Mouse (Mus musculus) thymus, postnatal 10 days (tissue): ENCODE results near the gene Sema3f.

ENCODE experiments used
- DNase-seq, 2 experiments: peaks; one replicate each; pipeline ENCODE4 v3.0.0; 2021; ENCODE audit warnings: low spot score in 2 of 2

Gene Sema3f

DNA sequence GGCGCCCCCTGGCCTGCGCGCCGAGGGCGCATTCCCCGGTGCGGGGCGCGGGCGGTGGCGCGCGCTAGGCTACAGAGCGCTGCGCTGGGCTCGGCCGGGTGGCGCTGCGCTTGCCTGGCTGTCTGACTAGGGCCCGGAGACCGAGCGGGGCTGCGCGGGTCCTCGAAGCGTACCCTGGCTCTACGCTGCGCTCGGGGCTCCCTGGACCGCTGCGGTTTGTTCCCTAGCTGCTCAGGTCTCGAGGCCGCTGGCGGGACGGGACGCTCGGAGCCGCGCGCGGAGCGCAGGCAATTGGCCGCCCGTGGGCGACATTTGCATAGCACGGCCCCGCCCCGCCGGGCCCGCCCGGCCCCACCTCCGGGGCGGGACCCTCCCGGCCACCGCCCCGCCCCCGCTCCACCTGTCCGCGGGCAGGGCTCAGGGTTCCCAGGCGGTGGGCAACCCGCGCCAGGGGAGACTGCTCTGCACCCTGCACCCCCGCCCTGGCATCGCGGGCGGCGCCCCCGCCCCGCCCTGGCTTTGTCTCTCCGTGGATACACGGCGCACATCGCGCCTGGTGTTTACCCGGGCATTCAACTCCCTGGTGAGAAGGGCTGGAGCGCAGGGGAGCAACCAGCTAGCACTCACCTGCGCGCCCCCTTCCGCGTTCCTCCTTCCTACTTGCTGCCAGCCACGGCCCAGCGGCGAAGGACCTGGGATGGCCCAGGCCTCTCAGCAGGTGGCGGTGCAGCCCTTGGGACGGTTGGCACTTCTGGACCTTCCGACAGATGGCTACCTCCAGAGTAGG is at the start of gene Sema3f:
Gene Sema3f (minus strand): TSS at position 779 of the 787 bp plus-strand sequence.
- peak; percentile 72 to 82 for DNase-seq

DNA sequence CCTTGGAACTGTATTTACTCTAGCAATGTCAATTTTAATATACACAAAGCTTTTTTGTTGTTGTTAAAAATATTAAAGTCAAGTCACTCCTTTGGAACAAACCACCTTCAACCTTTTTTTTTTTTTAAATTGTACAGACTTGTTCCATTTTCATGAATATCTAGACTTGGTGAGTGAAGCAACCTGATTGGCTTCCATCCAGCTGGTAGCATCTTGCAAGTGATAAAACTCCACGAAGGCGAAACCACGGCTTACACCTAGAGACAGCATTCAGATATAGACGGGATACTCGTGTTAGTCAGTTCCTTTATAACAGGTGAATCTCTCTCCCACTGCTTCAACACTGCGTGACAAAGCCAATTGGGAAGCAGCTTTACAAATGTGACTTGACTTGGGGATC is 49.3 kb upstream of the Sema3f start:
- no peak for DNase-seq

DNA sequence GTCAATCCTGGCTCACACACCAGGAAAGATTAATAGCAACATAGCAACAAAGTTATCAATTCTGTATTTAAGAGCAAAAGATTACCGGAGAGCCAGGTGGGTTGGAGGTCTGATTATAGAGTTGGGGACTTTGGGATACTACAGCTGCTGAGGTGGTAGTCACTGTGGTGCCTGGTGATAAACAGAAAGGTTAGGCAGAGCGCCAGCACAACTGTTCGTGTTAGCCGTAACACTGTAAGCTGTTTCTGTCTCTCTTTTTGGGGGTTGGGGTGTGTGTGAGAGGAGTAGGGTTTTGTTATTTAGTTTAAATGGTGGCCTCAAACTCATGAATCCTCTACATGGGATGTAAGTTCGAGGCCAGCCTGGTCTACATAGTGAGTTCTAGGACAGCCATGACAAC is 40.1 kb upstream of the Sema3f start:
- no peak for DNase-seq

DNA sequence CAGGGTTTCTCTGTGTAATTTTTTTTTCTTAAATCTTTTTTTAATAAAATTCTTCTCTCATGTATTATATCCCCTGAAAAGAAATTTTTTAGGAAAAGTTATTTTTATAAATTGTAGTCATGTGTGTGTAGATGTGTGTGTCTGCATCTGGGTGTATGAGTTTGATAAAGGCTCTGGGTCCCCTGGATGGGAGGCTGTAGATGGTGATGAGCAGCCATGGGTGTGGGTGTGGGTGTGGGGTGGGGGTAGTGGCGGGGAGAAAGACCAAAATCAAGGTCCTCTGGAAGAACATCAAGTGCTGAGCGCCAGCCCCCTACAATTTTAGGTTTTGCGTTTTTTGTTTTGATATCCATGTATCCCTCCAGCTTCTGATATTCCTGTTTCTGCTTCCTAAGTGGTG is 37.8 kb upstream of the Sema3f start:
- no peak for DNase-seq

DNA sequence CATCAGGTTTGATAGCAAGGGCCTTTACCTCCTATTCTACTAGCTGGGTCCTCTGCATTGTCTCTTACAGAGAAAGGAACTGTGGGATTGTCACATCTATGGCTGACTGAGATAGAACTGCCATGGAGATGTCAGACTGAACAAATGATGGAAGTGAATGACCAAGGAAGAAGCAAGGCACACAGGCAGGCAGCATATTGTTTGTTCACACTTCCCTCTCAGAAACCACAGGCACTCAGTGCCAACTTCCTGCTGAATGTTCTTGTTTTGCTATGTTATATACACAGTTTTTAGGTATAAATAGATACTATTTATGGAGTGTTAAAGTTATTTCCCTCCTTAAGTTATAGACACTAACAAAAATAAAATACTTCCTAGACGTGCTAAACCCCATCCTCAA is 37.0 kb upstream of the Sema3f start:
- no peak for DNase-seq

DNA sequence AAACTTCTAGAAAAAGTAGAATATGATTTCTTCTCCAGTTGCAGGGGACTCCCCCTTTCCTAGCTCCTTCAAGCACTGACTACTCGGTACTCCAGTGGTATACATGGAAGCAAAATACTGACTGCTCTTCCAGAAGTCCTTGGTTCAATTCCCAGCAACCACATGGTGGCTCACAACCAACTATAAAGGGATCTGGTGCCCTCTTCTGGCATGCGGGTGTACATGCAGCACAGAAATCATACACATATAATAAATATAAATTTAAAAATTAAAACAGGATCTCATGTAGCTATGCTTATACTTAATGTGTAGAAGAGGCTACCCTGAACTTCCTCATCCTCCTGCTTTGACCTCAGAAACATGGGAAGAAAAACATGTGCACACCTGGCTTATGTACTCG is 36.4 kb upstream of the Sema3f start:
- no peak for DNase-seq

DNA sequence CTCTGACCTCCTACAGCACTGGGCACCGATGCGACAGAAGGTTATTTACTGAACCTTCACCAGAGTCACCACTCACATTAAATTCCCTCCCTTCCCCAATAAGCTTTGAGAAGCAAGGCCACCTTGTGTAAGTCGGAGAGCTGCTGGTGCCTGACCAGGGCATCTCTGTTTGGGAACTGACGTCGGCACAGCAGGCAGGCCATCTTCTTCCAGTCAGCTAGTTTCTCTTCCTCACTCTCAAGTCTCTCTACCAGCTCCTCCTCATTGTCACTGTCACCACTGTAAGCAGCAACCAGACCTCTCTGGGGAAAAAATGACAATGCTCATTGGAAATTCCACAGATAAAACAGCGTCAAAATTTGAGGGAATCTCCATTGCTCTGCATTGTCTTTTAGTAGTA is 33.8 kb upstream of the Sema3f start:
- no peak for DNase-seq

DNA sequence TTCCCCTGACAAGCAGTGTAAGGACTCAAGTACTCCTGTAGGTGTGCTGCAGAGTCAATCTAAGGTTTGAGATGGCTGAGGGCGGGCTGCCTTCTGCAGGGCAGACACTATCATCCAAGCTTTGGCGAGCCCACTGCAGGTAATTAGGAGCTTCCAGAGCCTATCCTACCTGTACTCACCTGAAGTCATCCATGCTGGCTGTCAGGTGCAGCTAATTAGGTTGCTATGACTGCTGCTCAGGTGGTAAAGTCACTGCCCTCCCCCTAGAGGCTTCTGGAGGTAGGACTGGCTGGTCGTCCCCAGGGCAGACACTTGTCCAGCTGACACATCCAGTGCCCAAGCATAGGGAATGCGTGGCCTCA is 28.5 kb upstream of the Sema3f start:
- DNase-seq, result peak in 1 of 2 experiments; percentile 19

DNA sequence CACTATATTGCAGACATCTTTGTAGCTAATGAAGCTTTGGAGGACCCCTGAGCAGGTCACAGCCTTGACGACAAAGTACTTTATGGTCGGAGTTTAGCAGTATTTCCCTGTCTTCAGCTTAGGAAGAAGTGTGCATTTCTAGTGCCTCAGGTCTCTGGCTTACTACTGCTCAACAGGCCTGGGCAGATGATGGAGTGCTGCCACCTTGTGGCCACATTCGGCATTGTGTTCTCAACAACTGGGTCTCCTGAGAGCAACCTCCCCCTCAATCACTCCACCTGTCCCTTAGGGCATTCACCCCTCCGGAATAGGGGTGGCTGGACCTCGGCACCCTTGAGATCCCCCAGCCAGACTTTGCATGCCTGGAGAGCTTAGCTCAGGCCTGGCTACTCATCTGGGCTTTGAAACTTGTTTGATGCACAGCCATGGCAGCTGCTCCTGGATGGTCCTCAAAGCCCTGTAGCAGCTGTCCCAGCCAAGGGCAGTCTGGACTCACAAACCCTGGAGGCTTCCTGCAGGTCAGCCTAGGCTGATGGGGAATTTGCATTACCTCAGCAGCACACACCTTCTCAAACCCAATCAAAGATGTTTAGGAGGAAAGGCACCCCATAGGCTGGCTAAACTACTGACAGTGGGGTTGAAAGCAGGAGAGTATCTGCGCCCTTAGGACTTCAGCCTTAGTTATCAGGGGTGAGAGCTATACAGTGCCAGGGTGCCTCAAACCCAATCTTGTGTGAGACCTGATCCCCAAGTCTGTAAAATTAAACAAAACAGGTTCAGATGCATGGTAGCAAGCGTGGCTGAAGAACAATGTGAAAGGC is 28.0 kb upstream of the Sema3f start:
- DNase-seq, result peak; percentile 79 to 91

DNA sequence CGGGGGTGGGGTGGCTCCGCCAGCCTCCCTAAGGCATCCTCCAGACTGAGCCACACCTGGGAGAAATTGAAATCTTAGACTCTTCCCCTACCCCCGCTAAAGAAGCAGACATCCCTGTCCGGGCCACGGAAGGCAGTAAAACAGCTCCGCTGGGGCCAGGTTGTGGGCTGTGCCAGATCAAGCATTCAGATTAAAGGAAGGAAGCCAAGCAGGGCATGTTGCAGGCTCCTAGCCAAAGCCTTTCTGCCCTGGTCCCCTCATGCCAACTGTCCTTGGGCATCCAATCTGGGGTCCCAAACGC is 25.9 kb upstream of the Sema3f start:
- DNase-seq, result peak; percentile 50 to 59

DNA sequence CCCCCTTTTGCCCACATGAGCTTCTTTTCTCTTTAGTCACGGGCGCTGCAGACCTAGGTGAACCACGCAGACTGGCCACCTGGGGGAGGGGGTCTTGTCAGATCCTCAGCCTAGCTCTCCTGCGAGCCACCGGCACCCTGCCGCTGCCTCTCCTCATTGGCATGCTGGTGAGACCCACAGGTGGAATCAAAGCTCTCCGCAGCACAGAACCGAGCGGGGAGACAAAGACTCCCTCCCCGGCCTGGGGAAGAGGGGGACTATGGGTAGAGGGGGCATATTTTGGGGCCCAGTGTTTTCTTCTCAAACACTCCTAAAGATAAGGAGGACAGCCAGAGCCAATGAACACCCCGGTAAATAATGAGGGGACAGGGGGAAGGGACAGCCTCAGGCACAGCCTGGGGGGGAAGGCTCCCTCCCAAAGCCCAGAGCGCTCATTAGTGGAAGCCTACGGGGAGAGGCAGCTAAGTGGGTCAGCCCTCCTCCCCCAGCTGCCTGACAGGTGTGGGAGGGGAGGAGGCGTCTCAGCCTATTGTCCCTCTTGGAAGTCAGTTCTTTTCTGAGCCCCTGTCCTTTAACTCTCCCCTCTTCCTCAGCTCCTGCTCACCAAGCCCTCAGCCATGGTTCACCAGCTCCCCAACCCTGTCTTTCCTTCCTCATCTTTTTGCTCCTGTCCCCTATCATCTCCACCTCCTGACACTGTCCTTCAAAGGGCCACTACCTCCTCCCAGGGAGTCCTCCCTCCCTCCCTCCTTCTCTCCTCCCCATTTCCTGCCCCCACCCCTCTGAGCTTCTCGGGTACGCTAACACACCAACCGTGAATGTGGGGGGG is 25.3 kb upstream of the Sema3f start:
- DNase-seq, result peak; percentile 60 to 64

DNA sequence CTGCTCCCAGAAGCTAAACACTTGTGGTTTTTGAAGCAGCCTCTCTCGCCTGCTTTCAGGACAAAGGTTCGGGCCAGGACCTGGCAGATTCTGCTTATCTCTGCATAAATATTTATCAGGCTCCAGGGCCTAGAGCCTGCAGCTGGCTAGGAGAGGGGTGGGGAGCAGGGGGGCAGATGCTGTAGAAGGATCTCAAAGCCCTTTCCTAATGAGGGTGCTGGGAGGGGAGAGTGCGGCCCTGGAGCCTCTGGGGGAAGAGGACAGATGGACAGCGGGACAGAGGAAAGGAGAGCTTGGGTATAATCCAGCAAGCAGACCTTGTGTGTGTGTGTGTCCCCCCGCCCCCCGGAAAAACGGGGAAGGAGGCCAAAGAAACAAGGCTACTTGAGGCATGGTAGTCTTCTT is 24.3 kb upstream of the Sema3f start:
- no peak for DNase-seq

DNA sequence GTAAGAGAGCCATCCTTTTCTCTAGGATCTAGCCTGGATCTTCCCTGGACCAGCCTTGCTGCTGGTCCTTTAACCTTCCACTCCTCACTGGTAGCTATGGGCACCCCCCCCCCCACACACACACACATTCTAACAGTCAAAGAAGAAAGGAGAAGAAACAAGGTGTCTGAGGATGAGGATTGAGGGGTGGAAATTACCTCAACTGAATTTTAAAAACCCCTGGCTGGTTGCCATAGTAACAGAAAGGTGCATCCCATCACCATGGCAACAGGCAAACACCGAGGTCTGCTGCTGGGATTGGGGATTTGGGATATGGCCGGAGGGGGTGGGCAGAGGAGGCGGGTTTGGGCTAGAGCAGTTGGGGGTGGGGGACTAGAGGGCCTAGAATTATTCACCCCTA is 19.4 kb upstream of the Sema3f start:
- DNase-seq, result no peak

DNA sequence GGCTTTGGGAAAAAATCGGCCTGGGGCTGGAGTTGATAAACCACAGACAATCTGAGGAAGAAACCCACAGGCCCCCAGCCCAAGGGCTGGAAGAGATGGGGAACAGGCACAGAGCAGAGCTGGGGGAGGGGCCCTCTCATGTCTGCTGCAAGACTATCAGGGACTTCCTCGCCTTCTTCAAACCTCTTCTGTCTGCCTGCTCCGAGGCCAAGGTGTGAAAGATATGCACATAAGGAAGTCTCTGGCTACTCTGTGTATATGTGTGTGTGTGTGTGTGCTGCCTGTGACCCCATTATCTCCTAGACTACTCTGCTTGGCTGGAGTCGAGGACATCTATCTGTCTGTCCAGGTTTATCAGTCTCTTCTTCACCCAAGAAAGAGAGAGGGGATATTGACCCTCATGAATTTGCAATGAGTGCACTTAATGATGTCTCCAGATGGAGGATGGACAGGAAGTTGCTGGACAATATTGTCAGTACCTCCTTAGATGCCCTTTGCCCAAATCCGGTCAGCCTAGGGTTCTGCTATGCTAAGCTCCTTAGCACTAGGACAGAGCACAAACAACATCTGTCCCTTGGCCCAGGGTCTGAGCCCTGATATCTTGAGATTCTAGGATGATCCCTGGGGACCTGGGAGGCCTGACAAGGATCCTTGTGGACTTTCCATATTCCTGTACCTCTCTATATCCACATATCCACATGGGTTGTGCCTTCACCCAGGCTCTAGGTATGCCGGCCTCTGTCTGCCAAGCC is 18.8 kb upstream of the Sema3f start:
- no peak for DNase-seq

DNA sequence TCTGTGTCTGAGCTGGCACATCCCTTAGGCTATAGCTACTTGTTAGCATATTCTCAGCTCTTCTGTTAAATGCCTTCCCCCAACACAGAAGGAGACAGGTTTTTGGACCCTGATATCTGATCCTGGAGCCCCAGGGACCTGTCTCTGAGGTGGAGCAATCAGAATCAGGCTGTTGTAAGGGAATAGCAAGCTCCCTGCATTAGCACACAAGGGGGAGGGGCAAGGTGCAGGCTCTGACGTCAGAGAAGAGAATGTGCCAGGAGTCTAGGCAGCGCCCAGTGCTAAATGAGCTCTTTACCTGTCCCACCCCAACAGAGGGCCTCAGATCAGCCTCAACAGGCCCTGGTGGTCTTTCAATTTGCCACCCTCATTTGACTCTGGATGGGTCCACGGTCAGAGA is 16.8 kb upstream of the Sema3f start:
- DNase-seq, result no peak

DNA sequence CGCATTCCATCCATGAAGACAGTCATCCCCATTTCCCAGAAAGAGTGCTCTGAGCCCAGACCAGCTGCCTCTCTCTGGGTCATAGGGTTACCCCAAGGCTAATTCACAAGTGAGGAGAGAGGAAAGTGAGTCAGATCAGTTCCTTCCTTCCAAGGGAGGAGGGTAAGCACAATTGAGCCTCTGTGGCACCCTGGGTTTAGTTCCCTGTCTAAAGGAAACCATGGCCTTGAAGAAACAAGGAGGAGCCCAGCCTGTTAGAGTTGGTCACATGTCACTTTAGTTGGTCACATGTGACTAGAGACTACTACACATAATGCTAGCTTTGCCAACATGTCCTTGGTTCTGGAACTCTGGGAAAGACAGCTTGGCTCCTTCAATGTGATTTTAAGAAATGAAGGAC is 14.5 kb upstream of the Sema3f start:
- no peak for DNase-seq

DNA sequence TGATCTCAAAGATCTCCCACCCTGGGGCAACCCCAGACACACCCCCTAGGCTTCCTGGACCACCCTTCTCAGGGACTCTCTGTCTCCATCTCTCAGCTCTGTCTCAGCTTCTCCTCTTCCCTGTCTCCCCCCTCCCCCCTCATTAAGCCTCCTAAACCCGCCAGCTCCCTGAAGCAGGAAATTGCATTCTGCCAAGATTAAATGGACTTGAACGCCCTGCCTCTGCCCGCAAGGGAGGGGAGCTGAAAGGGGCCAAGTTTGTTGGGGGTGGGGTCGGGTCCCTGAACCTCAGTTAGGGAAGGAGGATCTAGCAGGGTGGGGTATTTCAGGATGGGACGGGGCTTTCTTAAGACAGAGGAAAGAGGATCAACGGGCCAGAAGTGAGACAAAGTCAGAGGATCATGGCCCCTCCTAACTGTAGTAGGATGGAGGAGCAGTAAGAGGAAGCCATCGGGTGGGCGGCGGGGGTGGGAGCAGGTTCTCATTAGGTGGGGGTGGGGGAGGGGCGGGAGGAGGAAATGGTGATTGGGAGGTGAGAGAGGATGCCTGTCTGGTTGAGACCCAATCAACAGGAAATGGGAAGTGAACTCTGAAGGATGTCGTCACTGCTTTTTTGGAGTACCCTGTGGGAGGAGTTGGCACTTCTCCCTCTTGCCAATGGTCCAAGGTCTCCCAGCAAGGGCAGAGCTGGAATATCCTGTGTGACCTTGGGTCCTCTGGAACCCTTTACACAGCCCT is 13.7 kb upstream of the Sema3f start:
- no peak for DNase-seq

DNA sequence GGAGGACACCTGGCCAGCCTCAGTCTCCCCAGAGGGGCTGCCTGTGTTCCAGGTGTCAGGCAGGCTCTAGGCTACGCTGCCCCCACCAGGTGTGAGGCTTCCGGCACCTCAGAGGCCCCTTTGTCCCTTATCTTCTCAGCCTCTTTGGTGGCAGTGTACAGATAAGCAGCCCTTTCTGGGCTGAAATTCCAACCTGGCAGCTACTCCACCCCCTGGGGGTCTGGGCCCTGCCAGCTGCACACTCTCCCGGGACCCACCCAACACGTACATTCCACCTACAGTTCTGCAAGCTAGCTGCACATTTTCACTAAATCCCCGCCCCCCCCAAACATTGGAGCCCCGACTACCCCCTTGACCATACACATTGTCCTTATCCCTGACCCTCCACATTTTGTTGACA is 13.0 kb upstream of the Sema3f start:
- no peak for DNase-seq

DNA sequence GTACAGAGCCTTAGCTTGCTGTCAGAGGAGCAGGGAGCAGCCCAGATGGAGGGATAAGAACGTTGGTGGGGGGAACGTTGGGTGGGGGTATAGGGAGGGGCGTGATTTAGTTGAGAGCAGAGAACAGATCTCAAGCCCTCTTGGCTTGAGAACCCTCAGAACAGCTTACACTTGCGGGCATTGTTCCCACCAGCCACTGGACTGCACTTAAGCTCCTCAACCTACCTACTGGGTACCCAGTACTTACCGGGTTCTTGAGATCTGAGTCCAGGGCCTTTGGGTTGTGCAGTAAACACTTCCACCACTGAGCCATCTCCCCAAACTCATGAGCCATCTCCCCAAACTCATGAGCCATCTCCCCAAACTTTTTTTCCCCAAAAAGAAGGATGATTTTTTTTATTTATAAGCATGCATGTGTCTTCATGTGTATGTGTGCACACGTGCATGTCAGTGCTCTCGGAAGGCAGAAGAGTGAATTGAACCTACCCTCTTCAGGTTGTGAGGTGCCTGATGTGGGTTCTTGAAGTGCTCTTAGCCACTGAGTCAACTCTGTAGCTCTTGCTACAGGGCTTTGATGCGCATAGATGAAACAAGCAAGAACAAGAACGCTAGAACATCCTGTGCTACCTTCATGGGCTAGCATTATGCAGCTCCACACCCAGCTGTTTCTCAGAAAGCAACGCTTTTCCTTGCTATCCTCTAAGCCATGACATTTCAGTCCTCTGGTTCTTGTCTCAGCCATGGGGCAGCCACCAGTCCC is 8.7 kb upstream of the Sema3f start:
- peak in 1 of 2 experiments; percentile 16 for DNase-seq

DNA sequence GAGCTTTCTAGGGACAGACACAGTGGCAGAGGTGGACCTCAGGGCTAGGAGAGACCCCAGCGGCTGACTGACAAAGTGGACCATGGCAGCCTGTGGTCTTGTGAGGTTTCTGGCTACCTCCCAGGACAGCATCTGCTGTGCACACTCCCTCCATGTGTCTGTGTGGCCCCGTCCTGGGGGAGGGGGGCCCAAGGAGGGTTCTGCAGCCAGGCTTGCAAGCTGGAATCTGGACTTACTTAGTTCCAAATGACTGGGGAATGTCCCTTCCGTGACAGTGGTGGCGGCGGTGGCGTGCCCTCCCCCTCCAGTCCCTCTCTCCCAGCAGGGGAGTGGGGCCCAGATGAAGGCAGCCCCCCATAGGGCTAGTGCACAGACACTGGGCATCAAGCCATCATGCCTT is 6.7 kb upstream of the Sema3f start:
- DNase-seq, result no peak
